Mouse (Mus musculus): Measurements from ENCODE around the gene Utrn. TPM values are rescaled to one million over a fixed set of nuclear protein-coding genes. Genes with fewer than 3 reads are reported as not detected.

The Utrn gene
- polyA plus RNA-seq, 2 experiments, result 34.1 to 76.0 TPM

- DNase-seq (ENCODE audit: low spot score) (no peak), ATAC-seq (ENCODE audit: low FRiP score, low read depth) (no peak)
- 76% methylated on average over 8 of the region's 8 CpGs for WGBS
- Histone ChIP-seq H3K4me3 (replicated peaks; ENCODE audit: low read length) (no peak overlapping the region), H3K4me2 (replicated peaks; ENCODE audit: low read depth, low read length, severe bottlenecking) (no peak overlapping the region), H3K27me3 (ENCODE audit: control insufficient read depth, insufficient read depth, low read length) (no peaks in the 10 kb centered on the region), H3K27ac (replicated peaks; ENCODE audit: low read depth, low read length) (no peak overlapping the region), H3K4me1 (ENCODE audit: control insufficient read depth, insufficient read depth, low read length) (no peaks in the 10 kb centered on the region), H3K9me3 (ENCODE audit: control insufficient read depth, low read length) (peaks cover 6% of the 10 kb centered on the region; the same call in 1 of the 2 replicates), H3K9ac (ENCODE audit: low read depth, low read length, severe bottlenecking) (no peak overlapping the region), H3K36me3 (ENCODE audit: control insufficient read depth, insufficient read depth, low read length) (peaks cover 29% of the 10 kb centered on the region)
- TF ChIP-seq POLR2A (IDR thresholded peaks at IDR 0.05; ENCODE audit: borderline replicate concordance, extremely low read depth, insufficient read depth, insufficient read length), result no peak
Observed at GRCm38 (mm10) chr10:12658023-12658744, 211.0 kb downstream of the Utrn start.

DNA sequence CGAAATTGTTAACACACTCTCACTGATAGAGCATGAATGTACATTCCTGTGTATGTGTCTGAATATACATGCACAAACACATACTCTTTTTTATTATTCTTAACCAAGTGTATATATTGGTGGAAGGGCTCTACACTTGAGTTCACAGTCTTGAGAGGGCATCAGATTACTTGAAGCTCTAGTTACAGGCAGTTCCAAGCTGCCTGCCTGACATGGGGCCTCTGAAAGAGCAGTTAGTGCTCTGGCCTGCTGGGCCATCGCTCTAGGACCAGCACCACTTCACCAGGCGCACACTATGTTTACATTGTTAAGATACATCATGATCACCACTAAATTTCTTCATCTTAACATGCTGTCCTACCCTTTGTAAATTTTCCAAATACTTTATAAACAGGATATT, 216.2 kb downstream of the Utrn start:
- no peak for ATAC-seq (ENCODE audit: low FRiP score, low read depth)
- TF ChIP-seq POLR2A (IDR thresholded peaks at IDR 0.05; ENCODE audit: borderline replicate concordance, extremely low read depth, insufficient read depth, insufficient read length), result no peak
- H3K36me3 ChIP-seq (ENCODE audit: control insufficient read depth, insufficient read depth, low read length), result peaks cover 40% of the 10 kb centered on the region
- no peak overlapping the region for H3K9ac ChIP-seq (ENCODE audit: low read depth, low read length, severe bottlenecking)
- DNase-seq (ENCODE audit: low spot score), result no peak
- H3K4me1 ChIP-seq (ENCODE audit: control insufficient read depth, insufficient read depth, low read length), result no peaks in the 10 kb centered on the region
- WGBS, result 72% methylated on average over 3 of the region's 3 CpGs
- no peak overlapping the region for H3K4me3 ChIP-seq (replicated peaks; ENCODE audit: low read length)
- H3K9me3 ChIP-seq (ENCODE audit: control insufficient read depth, low read length), result no peaks in the 10 kb centered on the region
- no peak overlapping the region for H3K4me2 ChIP-seq (replicated peaks; ENCODE audit: low read depth, low read length, severe bottlenecking)
- H3K27me3 ChIP-seq (ENCODE audit: control insufficient read depth, insufficient read depth, low read length), result no peaks in the 10 kb centered on the region
- H3K27ac ChIP-seq (replicated peaks; ENCODE audit: low read depth, low read length), result no peak overlapping the region

DNA sequence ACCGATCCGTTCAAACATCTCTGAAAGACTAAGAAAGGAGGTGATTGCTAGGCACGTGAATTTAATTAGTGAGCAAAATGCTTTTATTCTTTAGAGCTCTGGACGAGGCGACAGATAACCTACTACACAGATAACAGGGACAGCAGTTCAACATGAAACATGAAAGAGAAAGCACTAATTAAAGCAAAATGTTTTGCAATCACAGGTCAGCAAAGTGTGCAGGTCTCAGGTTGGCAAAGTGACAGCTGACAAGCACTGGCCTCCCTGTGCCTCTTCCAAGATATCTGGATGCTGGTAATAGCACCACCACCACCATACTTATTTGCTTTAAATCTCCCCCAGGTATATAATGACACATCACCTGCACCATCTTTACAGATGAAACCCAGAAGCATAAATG, 223.0 kb downstream of the Utrn start:
- Histone ChIP-seq H3K4me1 (ENCODE audit: control insufficient read depth, insufficient read depth, low read length) (no peaks in the 10 kb centered on the region), H3K4me3 (replicated peaks; ENCODE audit: low read length) (no peak overlapping the region), H3K27ac (replicated peaks; ENCODE audit: low read depth, low read length) (no peak overlapping the region), H3K27me3 (ENCODE audit: control insufficient read depth, insufficient read depth, low read length) (no peaks in the 10 kb centered on the region), H3K9me3 (ENCODE audit: control insufficient read depth, low read length) (no peaks in the 10 kb centered on the region), H3K36me3 (ENCODE audit: control insufficient read depth, insufficient read depth, low read length) (peaks cover 24% of the 10 kb centered on the region), H3K4me2 (replicated peaks; ENCODE audit: low read depth, low read length, severe bottlenecking) (no peak overlapping the region), H3K9ac (ENCODE audit: low read depth, low read length, severe bottlenecking) (no peak overlapping the region)
- ATAC-seq (ENCODE audit: low FRiP score, low read depth), result no peak
- 39% methylated on average over 5 of the region's 5 CpGs for WGBS
- TF ChIP-seq POLR2A (IDR thresholded peaks at IDR 0.05; ENCODE audit: borderline replicate concordance, extremely low read depth, insufficient read depth, insufficient read length), result no peak
- no peak for DNase-seq (ENCODE audit: low spot score)

GRCm38 (mm10) chr10:12643336-12643735, 225.8 kb downstream of the Utrn start:
- ATAC-seq (ENCODE audit: low FRiP score, low read depth) (no peak), DNase-seq (ENCODE audit: low spot score) (no peak)
- Histone ChIP-seq H3K4me2 (replicated peaks; ENCODE audit: low read depth, low read length, severe bottlenecking) (no peak overlapping the region), H3K27me3 (ENCODE audit: control insufficient read depth, insufficient read depth, low read length) (no peaks in the 10 kb centered on the region), H3K27ac (replicated peaks; ENCODE audit: low read depth, low read length) (no peak overlapping the region), H3K9ac (ENCODE audit: low read depth, low read length, severe bottlenecking) (no peak overlapping the region), H3K4me1 (ENCODE audit: control insufficient read depth, insufficient read depth, low read length) (no peaks in the 10 kb centered on the region), H3K9me3 (ENCODE audit: control insufficient read depth, low read length) (no peaks in the 10 kb centered on the region), H3K4me3 (replicated peaks; ENCODE audit: low read length) (no peak overlapping the region), H3K36me3 (ENCODE audit: control insufficient read depth, insufficient read depth, low read length) (peaks cover 23% of the 10 kb centered on the region)
- TF ChIP-seq POLR2A (IDR thresholded peaks at IDR 0.05; ENCODE audit: borderline replicate concordance, extremely low read depth, insufficient read depth, insufficient read length), result no peak
- 78% methylated on average over 8 of the region's 8 CpGs for WGBS

DNA sequence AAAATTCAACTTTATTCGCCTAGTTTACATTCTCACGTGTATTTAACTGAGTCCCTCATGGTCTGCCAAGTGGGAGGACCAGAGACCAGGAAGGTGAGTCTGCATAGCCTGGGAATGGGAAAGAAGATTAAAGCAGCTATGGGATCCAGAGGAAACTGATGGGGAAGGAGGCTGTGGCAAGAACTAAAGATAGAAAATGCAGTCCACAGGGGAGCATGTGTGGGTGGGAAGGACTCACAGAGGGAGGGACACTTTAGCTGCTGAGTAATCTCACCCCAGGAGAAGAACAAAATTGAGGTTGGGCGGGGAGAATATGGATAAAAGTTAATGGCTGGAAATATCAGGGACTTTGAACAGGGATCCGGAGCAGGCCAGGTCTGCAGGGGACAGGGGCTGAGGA, 229.5 kb downstream of the Utrn start:
- no peak overlapping the region for H3K4me3 ChIP-seq (replicated peaks; ENCODE audit: low read length)
- DNase-seq (ENCODE audit: low spot score), result no peak
- 52% methylated on average over 4 of the region's 4 CpGs for WGBS
- H3K4me1 ChIP-seq (ENCODE audit: control insufficient read depth, insufficient read depth, low read length), result no peaks in the 10 kb centered on the region
- no peaks in the 10 kb centered on the region for H3K27me3 ChIP-seq (ENCODE audit: control insufficient read depth, insufficient read depth, low read length)
- no peak for TF ChIP-seq POLR2A (IDR thresholded peaks at IDR 0.05; ENCODE audit: borderline replicate concordance, extremely low read depth, insufficient read depth, insufficient read length)
- H3K4me2 ChIP-seq (replicated peaks; ENCODE audit: low read depth, low read length, severe bottlenecking), result no peak overlapping the region
- ATAC-seq (ENCODE audit: low FRiP score, low read depth), result no peak
- H3K9me3 ChIP-seq (ENCODE audit: control insufficient read depth, low read length), result no peaks in the 10 kb centered on the region
- H3K27ac ChIP-seq (replicated peaks; ENCODE audit: low read depth, low read length), result no peak overlapping the region
- H3K36me3 ChIP-seq (ENCODE audit: control insufficient read depth, insufficient read depth, low read length), result peaks cover 31% of the 10 kb centered on the region
- no peak overlapping the region for H3K9ac ChIP-seq (ENCODE audit: low read depth, low read length, severe bottlenecking)

All from limb, embryonic 14.5 days (tissue).